9 mouse cellular contexts compared by ENCODE assay signal in the genomic region with DNA sequence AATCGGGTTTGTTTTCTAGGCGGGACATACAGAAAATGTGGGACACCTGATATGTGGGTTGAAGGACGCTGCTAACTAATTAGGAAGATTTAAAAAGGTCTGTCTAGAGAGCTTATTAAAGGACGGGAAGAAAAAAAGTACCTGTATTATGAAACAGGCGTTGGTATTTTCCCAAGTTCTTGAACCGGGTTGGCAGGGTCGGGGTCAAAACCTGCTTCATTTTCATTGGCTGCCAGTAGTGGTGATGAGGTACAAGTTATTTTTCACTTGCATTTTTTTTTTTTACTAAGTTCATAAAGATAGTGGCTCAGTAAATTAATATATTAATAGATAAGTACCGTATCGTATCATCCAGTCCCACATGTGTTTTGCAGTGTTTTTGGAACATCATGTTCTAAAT. TPM values are rescaled to one million over a fixed set of nuclear protein-coding genes. Genes with fewer than 3 reads are reported as not detected.
DNase-seq lines count a peak whose midpoint lies in the region; ATAC-seq and TF ChIP-seq lines count a peak whose summit lies in the region.
"Had no signal": no experiment of that assay in that cellular context is flagged by ENCODE, and none has a peak within 500 bp of the region (broad histone marks: within the 10 kb centered on the region; RNA-seq: fewer than 3 reads in every experiment).

No protein-coding gene starts in this region.

- 14% methylated on average over 9 of the region's 9 CpGs for WGBS in heart, embryonic 10.5 days
- 15% methylated on average over 9 of the region's 9 CpGs for WGBS in hindbrain, embryonic 16.5 days
- WGBS in liver, postnatal 0 days (ENCODE audit: insufficient replicate concordance): 17% methylated on average over 9 of the region's 9 CpGs

- intact Hi-C loops in left cerebral cortex, postnatal 10 days (cut with DNase I): no loop called here

- no peak for TF ChIP-seq CTCF in cortical plate, adult 2 months (IDR thresholded peaks at IDR 0.05; ENCODE audit: extremely low read depth, insufficient read depth, low read length)
- no peak for TF ChIP-seq CTCF in liver, postnatal 0 days (IDR thresholded peaks at IDR 0.05; ENCODE audit: low read depth)

- DNase-seq in heart, embryonic 10.5 days (ENCODE audit: low spot score): no peak
- no peak for DNase-seq in heart, adult 9 months (ENCODE audit: low spot score in 2 of 2)
- DNase-seq in liver, postnatal 0 days: no peak
- no peak for DNase-seq in ovary, postnatal 10 days (ENCODE audit: low spot score)
- no peak for DNase-seq in layer of hippocampus, postnatal 36 days
- no peak for DNase-seq in left cerebral cortex, postnatal 10 days (ENCODE audit: extremely low spot score in 1 of 2, low spot score in 2 of 2)

- peak overlapping the region; percentile 99 for H3K4me2 ChIP-seq in hindbrain, embryonic 16.5 days (ENCODE audit: low read length)
- peak overlapping the region; percentile 94 for H3K4me2 ChIP-seq in liver, postnatal 0 days (ENCODE audit: low read depth, low read length)

- peaks cover 55% of the 10 kb centered on the region for H3K4me1 ChIP-seq in heart, embryonic 10.5 days
- H3K4me1 ChIP-seq in cortical plate, adult 2 months (ENCODE audit: control insufficient read depth, insufficient read depth, low read length): no peaks in the 10 kb centered on the region
- peaks cover 14% of the 10 kb centered on the region for H3K4me1 ChIP-seq in hindbrain, embryonic 16.5 days (ENCODE audit: control insufficient read depth, insufficient read depth, low read depth, low read length)
- no peaks in the 10 kb centered on the region for H3K4me1 ChIP-seq in liver, postnatal 0 days (ENCODE audit: insufficient read depth)

- TF ChIP-seq POLR2A in cortical plate, adult 2 months (IDR thresholded peaks at IDR 0.05; ENCODE audit: extremely low read depth, insufficient read depth, low read length): no peak

- H3K9me3 ChIP-seq in heart, embryonic 10.5 days: no peaks in the 10 kb centered on the region
- H3K9me3 ChIP-seq in hindbrain, embryonic 16.5 days (ENCODE audit: control insufficient read depth, low read length): no peaks in the 10 kb centered on the region
- no peaks in the 10 kb centered on the region for H3K9me3 ChIP-seq in liver, postnatal 0 days (ENCODE audit: low read length)

- peaks cover 5% of the 10 kb centered on the region; the same call in 1 of the 2 replicates for H3K36me3 ChIP-seq in heart, embryonic 10.5 days
- H3K36me3 ChIP-seq in hindbrain, embryonic 16.5 days (ENCODE audit: control insufficient read depth, insufficient read depth, low read length): no peaks in the 10 kb centered on the region
- no peaks in the 10 kb centered on the region for H3K36me3 ChIP-seq in liver, postnatal 0 days (replicated peaks; ENCODE audit: insufficient read depth, low read length)

- no peaks in the 10 kb centered on the region for H3K27me3 ChIP-seq in heart, embryonic 10.5 days (ENCODE audit: insufficient read depth, poor library complexity, severe bottlenecking)
- H3K27me3 ChIP-seq in hindbrain, embryonic 16.5 days (replicated peaks; ENCODE audit: control insufficient read depth, insufficient read depth, low read length): peaks cover 3% of the 10 kb centered on the region; the same call in 1 of the 2 replicates
- peaks cover 31% of the 10 kb centered on the region for H3K27me3 ChIP-seq in liver, postnatal 0 days (ENCODE audit: insufficient read depth, low read length)

- no peak for ATAC-seq in hindbrain, embryonic 16.5 days
- ATAC-seq in liver, postnatal 0 days: no peak; the same call in 1 of the 2 replicates

- no peak for TF ChIP-seq EP300 in liver, postnatal 0 days (IDR thresholded peaks at IDR 0.05; ENCODE audit: low read depth)

- H3K27ac ChIP-seq in heart, embryonic 10.5 days: no peak overlapping the region
- no peak overlapping the region for H3K27ac ChIP-seq in cortical plate, adult 2 months (ENCODE audit: insufficient read depth, low read length)
- H3K27ac ChIP-seq in hindbrain, embryonic 16.5 days (ENCODE audit: low read depth, low read length): no peak overlapping the region
- no peak overlapping the region for H3K27ac ChIP-seq in liver, postnatal 0 days (ENCODE audit: low read depth)

- H3K4me3 ChIP-seq in heart, embryonic 10.5 days: peak overlapping the region; percentile 95
- H3K4me3 ChIP-seq in cortical plate, adult 2 months (ENCODE audit: insufficient read depth, low read length): peak overlapping the region; percentile 37; the same call in 1 of the 2 replicates
- peak overlapping the region; percentile 84 for H3K4me3 ChIP-seq in hindbrain, embryonic 16.5 days (ENCODE audit: low read length)
- H3K4me3 ChIP-seq in liver, postnatal 0 days (ENCODE audit: low read depth, low read length): peak overlapping the region; percentile 65

- peak overlapping the region; percentile 77 for H3K9ac ChIP-seq in hindbrain, embryonic 16.5 days (ENCODE audit: low read depth, low read length)
- H3K9ac ChIP-seq in liver, postnatal 0 days (replicated peaks): no peak overlapping the region

RNA-seq across cellular contexts. Expression of a gene that starts 1.3 kb away (rescaled TPM):
- polyA plus RNA-seq in heart, embryonic 10.5 days (2016; fragmentation: Nextera tagmentation; extraction: Ambion mirVana): 13.5 and 16.4 TPM in 2 replicates
- polyA plus RNA-seq in cortical plate, adult 2 months (2012; rRNA removed): 6.6 and 6.9 TPM in 2 replicates
- polyA plus RNA-seq in hindbrain, embryonic 16.5 days (2015; fragmentation: Nextera tagmentation; extraction: Ambion mirVana): 3.3 and 4.2 TPM in 2 replicates
- 0.38 and 0.43 TPM in 2 replicates for polyA plus RNA-seq in liver, postnatal 0 days (2015; fragmentation: Nextera tagmentation; extraction: Ambion mirVana)
- total RNA-seq in layer of hippocampus, postnatal 36 days (2021): 10 to 100 TPM; 10.5 to 10.6 TPM
- total RNA-seq in left cerebral cortex, postnatal 10 days (2021): 1 to 10 TPM; 7.6 to 8.2 TPM
- total RNA-seq: granulocyte monocyte progenitor cell, adult 5-6 weeks had no signal

Comparison
In these comparisons a context has a peak if more than half of its experiments do, and no peak if none do; other contexts are left out.
1. H3K4me3 ChIP-seq: peak in every context shown above with its lines; median percentile 95 in heart, embryonic 10.5 days; 84 in hindbrain, embryonic 16.5 days; 65 in liver, postnatal 0 days; 37 in cortical plate, adult 2 months.